Mouse (Mus musculus) liver, postnatal 0 days (tissue): ENCODE data around the gene Lcmt1.

Experiments
- CTCF ChIP-seq: sonication (generic); IDR thresholded peaks from 2 replicates; pipeline ENCODE4 v1.5.1; 2016; ENCODE audit warnings: antibody characterized with exemption, low read depth
- EP300 ChIP-seq: IDR thresholded peaks from 2 replicates; pipeline ENCODE4 v1.6.1; 2016; ENCODE audit warnings: antibody characterized with exemption, low read depth, mild to moderate bottlenecking

GRCm38 (mm10) chr7:123394271-123394670 is 24.7 kb downstream of the Lcmt1 start:
- TF ChIP-seq CTCF (no peak), EP300 (no peak)
